Mouse (Mus musculus): ENCODE measurements around the gene Mafk. TPM values are rescaled to one million over a fixed set of nuclear protein-coding genes. Genes with fewer than 3 reads are reported as not detected.
"Not testable (repeated sequence)": the region's sequence is repeated elsewhere in the genome, so short reads cannot be mapped to it uniquely, and the experiment has no call there.

Gene Mafk
- polyA plus RNA-seq (2016; fragmentation: Nextera tagmentation; extraction: Ambion mirVana): 9.9 and 10.1 TPM in 2 replicates

DNA sequence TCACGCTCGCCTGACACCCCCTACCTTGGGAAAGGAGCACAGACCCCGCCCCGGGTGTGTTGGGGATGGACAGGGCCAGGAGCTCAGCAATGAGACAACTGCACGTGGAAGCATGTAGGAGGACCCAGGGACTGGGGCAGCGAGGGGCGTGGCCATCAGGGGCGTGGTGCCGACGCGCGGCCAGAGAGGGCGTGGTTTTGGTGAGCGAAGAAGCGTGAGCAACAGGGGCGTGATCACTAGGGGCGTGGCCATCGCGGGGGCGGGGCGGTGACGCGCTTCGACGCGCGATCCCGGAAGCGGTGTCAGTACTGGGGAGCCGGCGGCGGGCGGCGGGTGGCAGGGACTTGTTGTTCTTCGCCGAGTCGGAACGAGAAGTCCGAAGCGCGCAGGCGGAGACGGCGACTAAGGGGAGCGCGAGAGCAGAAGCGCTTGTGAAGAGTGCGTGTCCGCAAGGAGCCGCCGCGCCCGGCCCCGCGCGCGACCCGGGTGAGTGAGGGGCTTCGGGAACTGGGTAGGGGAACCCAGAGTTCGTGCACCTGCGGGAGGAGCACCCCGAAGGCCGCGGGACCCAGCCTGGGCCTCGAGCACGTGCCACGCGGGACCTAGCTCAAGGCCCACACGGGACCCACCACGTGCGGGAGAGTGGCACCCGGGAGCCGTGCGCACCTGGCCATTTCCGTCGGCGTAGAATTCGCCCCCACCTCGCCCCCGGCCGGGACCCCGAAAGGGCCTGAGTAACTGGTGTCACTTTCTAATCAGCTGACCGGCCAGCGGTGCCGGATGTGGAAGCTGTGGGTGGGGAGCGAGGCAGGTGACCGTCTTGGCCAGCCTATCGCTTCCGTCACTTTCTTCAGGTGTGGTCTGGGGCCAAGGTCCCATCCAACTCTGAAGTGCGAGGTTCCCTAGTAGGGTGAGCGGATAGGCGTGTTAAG, at the start of gene Mafk:
Mafk (plus strand) TSS at position 287 of the 932 bp plus-strand sequence.
- peak within 1 kb of the TSS; percentile 86 for H3K27ac ChIP-seq
- peak within 1 kb of the TSS; percentile 90 for H3K4me3 ChIP-seq
- peaks cover 43% of the 10 kb centered on the region for H3K27me3 ChIP-seq (ENCODE audit: insufficient read depth, poor library complexity, severe bottlenecking)
- H3K9me3 ChIP-seq: no peaks in the 10 kb centered on the region
- WGBS: under 1% methylated on average over 92 of the region's 92 CpGs
- no peaks in the 10 kb centered on the region for H3K36me3 ChIP-seq
- peaks cover 58% of the 10 kb centered on the region for H3K4me1 ChIP-seq (replicated peaks)
- DNase-seq (ENCODE audit: low spot score): peak; percentile 97

DNA sequence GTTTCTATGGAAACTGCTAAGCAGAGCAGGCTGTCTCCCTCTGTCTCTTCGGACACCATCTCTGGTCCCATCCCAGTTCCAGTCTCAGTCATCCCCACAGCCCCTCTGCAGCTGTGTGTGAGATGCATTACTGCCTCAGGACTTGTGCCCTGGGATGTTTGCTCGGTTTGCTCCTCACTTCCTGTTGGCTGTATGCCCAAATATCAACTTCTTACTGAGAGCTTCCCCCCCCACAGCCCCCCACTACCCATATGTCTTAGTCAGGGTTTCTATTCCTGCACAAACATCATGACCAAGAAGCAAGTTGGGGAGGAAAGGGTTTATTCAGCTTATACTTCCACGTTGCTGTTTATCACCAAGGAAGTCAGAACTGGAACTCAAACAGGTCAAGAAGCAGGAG, 48.7 kb upstream of the Mafk start:
- DNase-seq (ENCODE audit: low spot score); H3K4me1 ChIP-seq (replicated peaks); H3K36me3 ChIP-seq; H3K27ac ChIP-seq; H3K4me3 ChIP-seq; H3K9me3 ChIP-seq: not testable (repeated sequence)
- WGBS: 68% methylated on average over 3 of the region's 3 CpGs
- H3K27me3 ChIP-seq (ENCODE audit: insufficient read depth, poor library complexity, severe bottlenecking): peaks cover 19% of the 10 kb centered on the region

DNA sequence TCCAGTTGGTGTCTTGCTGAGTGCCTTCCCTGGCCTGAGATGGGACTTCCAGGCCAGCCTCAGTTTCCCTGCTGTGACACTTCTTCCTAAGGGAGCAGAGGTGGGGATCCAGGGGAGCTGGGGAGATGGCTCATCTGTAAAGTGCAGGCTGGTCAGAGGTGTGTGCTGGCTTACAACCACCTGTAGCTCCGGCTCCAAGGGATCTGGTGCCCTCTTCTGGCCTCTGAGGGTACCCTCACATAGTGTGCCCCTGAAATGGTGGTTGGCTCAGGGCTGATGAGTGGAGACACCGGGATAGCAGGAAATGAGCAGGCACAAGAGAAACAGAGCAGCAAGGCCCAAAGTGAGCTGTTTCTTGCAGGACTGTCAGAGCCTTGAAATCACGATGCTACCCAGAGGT, 45.5 kb upstream of the Mafk start:
- 7% methylated on average over 3 of the region's 3 CpGs for WGBS
- H3K36me3 ChIP-seq: peaks cover 10% of the 10 kb centered on the region
- peak; percentile 65 for DNase-seq (ENCODE audit: low spot score)
- H3K9me3 ChIP-seq: no peaks in the 10 kb centered on the region
- H3K4me3 ChIP-seq: no peak overlapping the region
- H3K27ac ChIP-seq: no peak overlapping the region
- H3K4me1 ChIP-seq (replicated peaks): no peaks in the 10 kb centered on the region
- H3K27me3 ChIP-seq (ENCODE audit: insufficient read depth, poor library complexity, severe bottlenecking): peaks cover 19% of the 10 kb centered on the region; the same call in 1 of the 2 replicates

DNA sequence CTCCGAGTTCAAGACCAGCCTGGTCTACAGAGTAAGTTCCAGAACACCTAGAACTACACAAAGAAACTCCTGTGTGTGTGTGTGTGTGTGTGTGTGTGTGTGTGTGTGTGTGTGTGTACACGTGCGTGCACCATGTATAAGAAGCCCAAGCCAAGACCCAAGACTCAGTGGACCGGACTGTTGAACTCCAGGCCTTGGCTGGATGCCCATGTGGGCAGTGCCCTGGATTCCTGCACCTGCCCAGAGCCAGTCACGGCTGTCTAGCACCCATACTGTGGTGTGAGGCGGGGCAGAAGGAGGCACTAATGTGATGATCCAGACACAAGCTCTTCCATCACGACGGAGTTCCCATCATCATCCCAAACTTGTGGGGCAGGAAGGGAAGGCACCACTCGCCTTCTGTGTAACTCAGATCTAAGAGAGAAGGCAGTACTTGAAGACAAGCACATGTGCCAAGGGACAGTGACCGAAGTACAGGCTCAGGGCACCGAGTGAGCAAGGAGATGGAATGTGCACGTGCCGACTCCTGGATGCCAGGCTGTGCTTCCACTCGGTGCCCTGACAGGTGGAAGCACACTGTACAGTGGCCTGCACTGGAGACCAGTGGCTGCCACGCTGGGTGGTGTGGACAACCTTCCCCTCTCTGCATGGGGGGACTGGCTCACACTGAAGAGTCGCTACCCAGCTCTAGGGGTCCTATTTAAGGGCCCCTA, 41.7 kb upstream of the Mafk start:
- Histone ChIP-seq H3K9me3 (no peaks in the 10 kb centered on the region), H3K27ac (no peak overlapping the region; the same call in 1 of the 2 replicates), H3K27me3 (ENCODE audit: insufficient read depth, poor library complexity, severe bottlenecking) (peaks cover 19% of the 10 kb centered on the region; the same call in 1 of the 2 replicates), H3K4me1 (replicated peaks) (no peaks in the 10 kb centered on the region), H3K36me3 (peaks cover 48% of the 10 kb centered on the region), H3K4me3 (no peak overlapping the region)
- no peak for DNase-seq (ENCODE audit: low spot score)
- 87% methylated on average over 16 of the region's 16 CpGs for WGBS

DNA sequence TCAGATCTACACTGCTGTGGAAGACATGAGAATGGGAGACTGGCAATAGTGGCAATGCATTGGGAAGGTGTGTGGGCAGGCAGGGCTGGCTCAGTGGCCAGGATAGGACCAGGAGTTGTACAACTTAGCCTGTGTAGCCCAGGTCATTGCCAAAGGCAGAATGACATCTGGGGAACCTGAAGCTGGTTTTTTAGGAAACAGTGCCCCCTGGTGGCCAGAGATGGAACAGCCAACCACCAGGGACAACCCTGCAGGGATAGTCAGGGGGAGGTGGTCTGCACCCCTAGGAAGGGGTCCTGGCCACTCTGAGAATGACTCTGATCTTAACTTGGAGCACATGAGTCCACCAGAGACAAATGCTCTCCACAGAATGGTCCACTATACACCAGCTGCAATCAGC, 40.8 kb upstream of the Mafk start:
- H3K4me3 ChIP-seq: no peak overlapping the region
- peaks cover 19% of the 10 kb centered on the region; the same call in 1 of the 2 replicates for H3K27me3 ChIP-seq (ENCODE audit: insufficient read depth, poor library complexity, severe bottlenecking)
- peaks cover 57% of the 10 kb centered on the region for H3K36me3 ChIP-seq
- DNase-seq (ENCODE audit: low spot score): peak; percentile 78
- H3K4me1 ChIP-seq (replicated peaks): no peaks in the 10 kb centered on the region
- no peak overlapping the region for H3K27ac ChIP-seq
- no peaks in the 10 kb centered on the region for H3K9me3 ChIP-seq

- 38% methylated on average over 12 of the region's 12 CpGs for WGBS
- Histone ChIP-seq H3K9me3 (no peaks in the 10 kb centered on the region), H3K4me3 (no peak overlapping the region), H3K27ac (no peak overlapping the region), H3K27me3 (ENCODE audit: insufficient read depth, poor library complexity, severe bottlenecking) (0 out of 2 replicates have a peak, but pooled peaks cover 3% of the 10 kb centered on the region), H3K4me1 (replicated peaks) (no peaks in the 10 kb centered on the region), H3K36me3 (peaks cover 98% of the 10 kb centered on the region)
- peak; percentile 61 for DNase-seq (ENCODE audit: low spot score)
Measured at GRCm38 (mm10) chr5:139754753-139755152, 36.6 kb upstream of the Mafk start.

GRCm38 (mm10) chr5:139756135-139756534, 35.2 kb upstream of the Mafk start:
- no peak for DNase-seq (ENCODE audit: low spot score)
- WGBS: 90% methylated on average over 12 of the region's 12 CpGs
- Histone ChIP-seq H3K4me1 (replicated peaks) (no peaks in the 10 kb centered on the region), H3K36me3 (peaks cover 100% of the 10 kb centered on the region), H3K27me3 (ENCODE audit: insufficient read depth, poor library complexity, severe bottlenecking) (no peaks in the 10 kb centered on the region), H3K27ac (no peak overlapping the region), H3K4me3 (no peak overlapping the region), H3K9me3 (no peaks in the 10 kb centered on the region)

DNA sequence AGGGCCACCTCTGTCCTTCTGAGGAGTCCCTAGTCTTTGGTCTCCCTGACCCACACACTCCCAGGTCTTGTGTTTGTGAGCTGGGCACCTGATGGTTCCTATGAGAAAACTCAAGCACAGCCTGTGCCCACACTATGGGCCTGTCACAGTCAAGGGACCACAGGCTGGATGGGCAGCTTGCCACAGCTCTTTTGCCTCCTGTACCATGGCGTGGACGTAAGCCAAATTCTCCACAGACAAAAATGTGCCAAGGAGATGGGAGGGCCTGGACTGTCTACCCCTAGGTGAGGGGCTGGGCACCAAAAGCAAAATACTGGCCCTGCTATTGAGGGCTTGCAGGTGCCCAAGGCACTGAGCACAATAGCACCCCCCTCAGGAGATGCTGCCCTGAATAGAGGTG, 34.7 kb upstream of the Mafk start:
- no peak for DNase-seq (ENCODE audit: low spot score)
- H3K27ac ChIP-seq: no peak overlapping the region
- H3K36me3 ChIP-seq: peaks cover 100% of the 10 kb centered on the region
- no peaks in the 10 kb centered on the region for H3K9me3 ChIP-seq
- no peak overlapping the region for H3K4me3 ChIP-seq
- no peaks in the 10 kb centered on the region for H3K4me1 ChIP-seq (replicated peaks)
- no peaks in the 10 kb centered on the region for H3K27me3 ChIP-seq (ENCODE audit: insufficient read depth, poor library complexity, severe bottlenecking)
- 95% methylated on average over 2 of the region's 2 CpGs for WGBS

DNA sequence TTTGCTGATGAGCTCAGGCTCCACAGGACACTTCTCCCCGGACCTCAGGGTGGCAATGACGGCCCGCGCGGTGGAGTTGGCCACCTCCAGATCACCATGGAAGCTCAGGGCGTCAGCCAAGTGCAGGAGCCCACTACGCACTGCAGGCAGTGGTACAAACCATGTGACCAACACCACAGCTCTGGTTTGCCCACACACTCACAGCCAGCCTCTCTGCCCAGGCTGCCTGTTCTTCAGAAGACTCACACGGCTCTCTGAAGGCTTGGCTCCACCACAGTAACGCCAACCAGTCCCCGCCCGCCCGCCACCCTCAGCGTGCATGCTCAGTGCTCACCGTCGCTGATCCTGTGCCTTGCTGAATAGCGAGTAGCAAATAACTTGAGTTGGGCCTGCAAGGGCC, 33.2 kb upstream of the Mafk start:
- WGBS: 88% methylated on average over 16 of the region's 16 CpGs
- Histone ChIP-seq H3K4me3 (no peak overlapping the region), H3K27ac (no peak overlapping the region), H3K4me1 (replicated peaks) (no peaks in the 10 kb centered on the region), H3K9me3 (no peaks in the 10 kb centered on the region), H3K36me3 (peaks cover 100% of the 10 kb centered on the region), H3K27me3 (ENCODE audit: insufficient read depth, poor library complexity, severe bottlenecking) (no peaks in the 10 kb centered on the region)
- DNase-seq (ENCODE audit: low spot score): no peak

DNA sequence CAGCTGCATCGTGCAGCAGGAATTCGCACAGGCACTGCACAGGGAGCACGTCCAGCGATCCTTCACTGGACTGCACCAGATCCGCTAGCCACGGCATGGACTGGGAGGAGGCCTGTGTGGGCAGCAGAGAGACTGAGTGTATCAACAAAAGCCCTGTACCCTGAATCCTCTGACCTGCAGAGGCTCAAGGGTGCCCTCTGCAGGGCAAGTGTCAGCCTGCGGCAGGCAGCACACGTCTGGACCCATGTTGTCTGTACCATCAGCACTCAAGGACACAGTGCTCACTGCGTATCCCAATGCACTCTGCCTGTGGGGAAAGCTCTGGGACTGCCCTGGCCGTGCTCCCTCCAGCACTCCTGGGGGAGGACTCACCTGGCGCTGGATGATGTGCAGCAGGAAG, 27.0 kb upstream of the Mafk start:
- DNase-seq (ENCODE audit: low spot score): peak; percentile 20
- no peaks in the 10 kb centered on the region for H3K27me3 ChIP-seq (ENCODE audit: insufficient read depth, poor library complexity, severe bottlenecking)
- H3K4me3 ChIP-seq: no peak overlapping the region
- no peaks in the 10 kb centered on the region for H3K4me1 ChIP-seq (replicated peaks)
- 77% methylated on average over 11 of the region's 11 CpGs for WGBS
- H3K9me3 ChIP-seq: no peaks in the 10 kb centered on the region
- H3K27ac ChIP-seq: no peak overlapping the region
- H3K36me3 ChIP-seq: peaks cover 100% of the 10 kb centered on the region

GRCm38 (mm10) chr5:139768216-139768615, 23.1 kb upstream of the Mafk start:
- H3K36me3 ChIP-seq: peaks cover 100% of the 10 kb centered on the region
- no peak overlapping the region for H3K4me3 ChIP-seq
- H3K27me3 ChIP-seq (ENCODE audit: insufficient read depth, poor library complexity, severe bottlenecking): no peaks in the 10 kb centered on the region
- no peaks in the 10 kb centered on the region for H3K4me1 ChIP-seq (replicated peaks)
- H3K9me3 ChIP-seq: no peaks in the 10 kb centered on the region
- no peak for DNase-seq (ENCODE audit: low spot score)
- H3K27ac ChIP-seq: no peak overlapping the region
- 95% methylated on average over 8 of the region's 8 CpGs for WGBS

GRCm38 (mm10) chr5:139775216-139775926, 15.9 kb upstream of the Mafk start, which contains the start of gene Ints1:
Ints1 (minus strand) TSS chr5:139775674.
- peak within 1 kb of the TSS; percentile 87 for H3K27ac ChIP-seq
- peaks cover 39% of the 10 kb centered on the region for H3K36me3 ChIP-seq
- H3K4me1 ChIP-seq (replicated peaks): peaks cover 18% of the 10 kb centered on the region
- no peaks in the 10 kb centered on the region for H3K9me3 ChIP-seq
- H3K27me3 ChIP-seq (ENCODE audit: insufficient read depth, poor library complexity, severe bottlenecking): no peaks in the 10 kb centered on the region
- peak; percentile 95 for DNase-seq (ENCODE audit: low spot score)
- peak within 1 kb of the TSS; percentile 97 for H3K4me3 ChIP-seq
- WGBS: under 1% methylated on average over 55 of the region's 55 CpGs

Data from hindbrain, embryonic 10.5 days (tissue).